Mouse (Mus musculus) activated CD4-positive, CD25-positive, alpha-beta regulatory T cell, adult 9 weeks (primary cell): ENCODE measurements around the gene Slc1a7. TPM values are rescaled to one million over a fixed set of nuclear protein-coding genes. Genes with fewer than 3 reads are reported as not detected.

Source experiments
- polyA plus RNA-seq: library from polyadenylated mRNA; unstranded; fragments of 100-300 nt; shearing (Covaris generic); gene quantifications from one replicate; pipeline ENCODE4 v1.2.1, GENCODE M21; 2017

The Slc1a7 gene
- not detected for polyA plus RNA-seq

DNA sequence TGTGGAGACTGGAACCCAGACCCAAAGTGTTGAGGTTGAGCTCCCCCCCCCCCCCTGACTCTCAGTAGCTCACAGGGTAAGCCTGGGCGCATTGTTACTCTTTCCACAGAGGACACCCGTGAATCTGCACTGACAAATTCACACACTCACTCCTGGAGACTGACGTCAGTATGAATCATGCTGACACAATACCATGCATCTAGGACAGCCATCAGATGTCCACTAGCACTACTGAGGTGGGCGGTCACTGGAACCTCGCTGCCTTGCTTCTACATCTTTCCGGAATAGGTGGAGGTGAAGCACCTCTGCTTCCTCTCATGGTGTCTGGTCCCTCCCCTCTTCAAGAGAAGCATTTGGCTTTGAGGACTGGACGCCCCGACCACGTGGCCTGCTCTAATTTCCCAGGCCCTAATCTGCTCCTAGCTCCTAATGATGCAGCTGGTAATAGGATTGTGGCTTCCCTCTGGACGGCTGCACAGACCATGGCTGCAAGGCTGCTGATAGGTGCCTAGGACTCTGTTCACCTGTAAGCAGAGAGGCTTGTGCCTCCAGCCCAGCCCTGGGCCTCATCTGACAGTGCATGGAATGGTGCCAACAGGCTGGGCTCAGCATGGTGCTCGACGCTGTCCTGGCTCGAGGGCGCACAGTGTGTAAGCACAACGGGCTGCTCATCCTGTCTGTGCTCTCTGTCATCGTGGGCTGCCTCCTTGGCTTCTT, at the start of gene Slc1a7:
Gene Slc1a7, plus strand, starts transcription at position 367 of the 717 bp plus-strand sequence.

DNA sequence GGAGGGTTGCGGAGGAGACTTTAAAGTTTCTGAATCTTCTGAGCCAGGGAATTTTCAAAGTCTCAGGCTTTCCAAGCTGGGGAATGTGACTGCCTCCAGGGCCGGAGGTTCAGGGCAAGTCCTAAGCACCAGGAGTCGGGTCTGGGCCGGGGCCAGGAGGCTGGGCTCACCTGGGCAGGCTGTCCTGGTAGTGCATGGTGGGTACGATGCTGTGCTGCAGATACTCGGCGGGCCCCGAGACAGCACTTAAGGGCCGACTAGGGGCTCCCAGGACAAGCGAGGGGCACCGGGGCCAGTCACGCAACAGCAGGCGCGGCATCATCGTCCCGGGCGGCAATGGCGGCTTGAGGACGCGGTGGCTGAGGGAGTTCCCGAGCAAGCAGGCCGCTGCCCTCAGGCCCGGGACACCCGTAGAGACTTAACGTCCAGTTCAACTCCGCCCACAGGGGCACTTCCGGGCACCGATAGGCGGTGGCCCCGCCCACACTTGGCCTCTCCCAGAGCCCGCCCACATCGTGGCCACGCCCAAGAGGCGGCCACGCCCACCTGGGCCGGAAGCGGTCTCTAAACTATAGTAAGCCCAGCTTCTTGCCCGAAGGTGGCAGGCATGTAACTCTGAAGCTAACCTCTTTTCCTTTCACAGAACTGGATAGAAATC, 44.9 kb upstream of the Slc1a7 start, which contains the start of gene Cpt2:
Gene Cpt2, minus strand, starts transcription at position 466 of the 658 bp plus-strand sequence.

Other genes with a start within 250 kb of the Slc1a7 start
- gene Lrp8, start 166.1 kb upstream of the Slc1a7 start, polyA plus RNA-seq: 0.60 TPM
- gene Magoh, start 88.6 kb upstream of the Slc1a7 start, polyA plus RNA-seq: 155 TPM
- gene 0610037L13Rik, start 78.5 kb upstream of the Slc1a7 start, polyA plus RNA-seq: 66.7 TPM
- 26.1 TPM for gene Cpt2, start 44.7 kb upstream of the Slc1a7 start, polyA plus RNA-seq
- gene Podn, start 128.1 kb downstream of the Slc1a7 start, polyA plus RNA-seq: not detected
- 326 TPM for gene Scp2, start 176.7 kb downstream of the Slc1a7 start, polyA plus RNA-seq
- 4.5 TPM for gene Echdc2, start 197.1 kb downstream of the Slc1a7 start, polyA plus RNA-seq
- gene Zyg11a, start 249.7 kb downstream of the Slc1a7 start, polyA plus RNA-seq: not detected